Mouse (Mus musculus): ENCODE measurements around the gene Pik3r2. TPM values are rescaled to one million over a fixed set of nuclear protein-coding genes. Genes with fewer than 3 reads are reported as not detected.
A peak's percentile ranks its signal among the peaks of the same experiment; 100 is the strongest.

Pik3r2 gene
- total and polyA plus RNA-seq, 3 experiments: 23.7 to 37.8 TPM; not detected in 1

DNA sequence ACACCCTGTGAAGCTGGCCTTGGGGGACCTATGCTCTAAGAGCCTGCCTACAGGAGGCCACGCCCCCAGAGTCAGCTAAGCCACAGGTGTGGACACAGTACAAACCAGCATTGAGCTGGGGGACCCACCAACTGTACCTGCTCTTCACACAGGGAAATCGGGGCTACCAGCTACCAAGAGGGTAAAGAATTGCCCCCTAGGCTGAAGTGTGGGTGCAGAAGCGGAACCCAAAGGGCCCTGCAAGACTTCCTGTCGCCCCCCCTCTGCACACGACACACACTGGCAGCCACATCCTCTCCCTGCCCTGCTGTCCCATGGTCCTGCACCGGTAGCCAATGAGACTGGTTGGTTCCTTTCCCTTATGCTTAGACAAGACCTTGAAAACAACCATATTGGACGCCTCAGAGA lies 14.8 kb upstream of the Pik3r2 start:
- peaks cover 17% of the 10 kb centered on the region for H3K79me2 ChIP-seq (ENCODE audit: control insufficient read depth, insufficient read depth, low read length, poor library complexity)
- peak overlapping the region; percentile 92 for H3K9ac ChIP-seq (ENCODE audit: control insufficient read depth, low read depth, low read length, poor library complexity, severe bottlenecking)
- H3K4me1 ChIP-seq (ENCODE audit: control insufficient read depth in 1 of 2, insufficient read depth in 2 of 2, low read length in 2 of 2): peaks cover 0 to 12% of the 10 kb centered on the region in 2 experiments; a peak in 3 of 4 replicates
- H3K4me3 ChIP-seq (ENCODE audit: control insufficient read depth in 1 of 2, insufficient read depth in 1 of 2, low read depth in 2 of 2, low read length in 2 of 2): peak overlapping the region; percentile 83 to 94
- peak; percentile 93 for DNase-seq (ENCODE audit: low read depth, low spot score)
- H3K9me3 ChIP-seq (replicated peaks; ENCODE audit: insufficient read depth, low read length): no peaks in the 10 kb centered on the region
- H3K36me3 ChIP-seq (ENCODE audit: control insufficient read depth in 1 of 2, insufficient read depth in 2 of 2, low read length in 2 of 2): no peaks in the 10 kb centered on the region; a peak in 1 of 4 replicates
- TF ChIP-seq USF1 (IDR thresholded peaks at IDR 0.05; ENCODE audit: low read depth, low read length) (0 out of 2 replicates have a peak, but pooled peaks have one; percentile 31), EP300 (IDR thresholded peaks at IDR 0.05; ENCODE audit: low read depth in 1 of 2, low read length in 2 of 2) (0 out of 4 replicates have a peak, but pooled peaks of 1 of the 2 experiments have one; percentile 4), ZMIZ1 (IDR thresholded peaks at IDR 0.05; ENCODE audit: low read depth, low read length) (no peak), MXI1 (IDR thresholded peaks at IDR 0.05; ENCODE audit: low read depth, low read length) (peak; percentile 70; the same call in 1 of the 2 replicates), MAX (IDR thresholded peaks at IDR 0.05; ENCODE audit: low read length) (peak; percentile 48), MYC (IDR thresholded peaks at IDR 0.05; ENCODE audit: low read depth, low read length) (peak; percentile 59; the same call in 1 of the 2 replicates), CTCF (IDR thresholded peaks at IDR 0.05 in 2 of 3, conservative IDR thresholded peaks at IDR 0.05 in 1 of 3; ENCODE audit: control insufficient read depth in 1 of 3, insufficient read depth in 1 of 3, low read depth in 2 of 3, low read length in 3 of 3, poor library complexity in 1 of 3, severe bottlenecking in 1 of 3) (no peak), CHD1 (IDR thresholded peaks at IDR 0.05; ENCODE audit: low read depth, low read length) (no peak), MEF2A (IDR thresholded peaks at IDR 0.05; ENCODE audit: extremely low read depth, insufficient replicate concordance, low read depth, low read length, poor library complexity, severe bottlenecking) (no peak), ELF1 (IDR thresholded peaks at IDR 0.05; ENCODE audit: low read depth, low read length) (peak; percentile 68), MAZ (IDR thresholded peaks at IDR 0.05; ENCODE audit: low read depth, low read length) (peak; percentile 66; the same call in 1 of the 2 replicates), POLR2A (IDR thresholded peaks at IDR 0.05; ENCODE audit: control insufficient read depth in 1 of 2, insufficient read depth in 1 of 2, low read depth in 1 of 2, low read length in 2 of 2, poor library complexity in 1 of 2) (0 out of 4 replicates have a peak, but pooled peaks of 1 of the 2 experiments have one; percentile 38), ETS1 (IDR thresholded peaks at IDR 0.05; ENCODE audit: low read depth, low read length) (peak; percentile 32; the same call in 1 of the 2 replicates), SMC3 (IDR thresholded peaks at IDR 0.05; ENCODE audit: low read depth, low read length) (no peak), NRF1 (IDR thresholded peaks at IDR 0.05; ENCODE audit: insufficient read depth, low read depth, low read length, poor library complexity, severe bottlenecking) (0 out of 2 replicates have a peak, but pooled peaks have one; percentile 16), HCFC1 (IDR thresholded peaks at IDR 0.05; ENCODE audit: low read depth, low read length) (peak; percentile 78), SIN3A (IDR thresholded peaks at IDR 0.05; ENCODE audit: low read length) (peak; percentile 81)
- no peaks in the 10 kb centered on the region for H3K27me3 ChIP-seq (ENCODE audit: control insufficient read depth in 1 of 2, insufficient read depth in 2 of 2, low read length in 2 of 2)
- peak overlapping the region; percentile 33 for H3K27ac ChIP-seq (ENCODE audit: control insufficient read depth, low read depth, low read length)

DNA sequence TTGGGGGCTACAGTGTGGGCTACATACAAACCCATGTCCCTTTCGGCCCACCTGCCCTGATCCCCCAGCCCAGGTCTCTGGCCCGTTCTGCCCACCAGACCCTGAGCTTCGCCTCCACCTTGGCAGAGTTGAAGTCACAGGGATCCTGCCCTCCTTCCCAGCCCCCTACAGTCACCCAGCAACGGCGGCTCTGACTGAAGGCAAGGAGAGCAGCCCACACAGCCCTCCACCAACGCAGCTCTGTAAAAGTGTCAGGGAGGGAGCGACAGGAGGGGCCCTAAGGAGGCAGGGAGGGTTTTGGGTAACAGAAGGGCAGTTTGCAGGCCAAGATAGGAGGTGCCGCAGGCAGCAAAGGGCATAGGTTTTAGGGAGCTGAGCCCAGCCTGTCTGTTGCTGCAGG lies 14.3 kb upstream of the Pik3r2 start:
- no peak for TF ChIP-seq MYB (IDR thresholded peaks at IDR 0.05; ENCODE audit: low read depth, low read length)
- TF ChIP-seq MXI1 (IDR thresholded peaks at IDR 0.05; ENCODE audit: low read depth, low read length): no peak
- TF ChIP-seq ZMIZ1 (IDR thresholded peaks at IDR 0.05; ENCODE audit: low read depth, low read length): no peak
- TF ChIP-seq MAZ (IDR thresholded peaks at IDR 0.05; ENCODE audit: low read depth, low read length): no peak
- TF ChIP-seq TCF12 (IDR thresholded peaks at IDR 0.05; ENCODE audit: low read depth, low read length): no peak
- no peak for TF ChIP-seq CHD1 (IDR thresholded peaks at IDR 0.05; ENCODE audit: low read depth, low read length)
- TF ChIP-seq TAL1 (IDR thresholded peaks at IDR 0.05; ENCODE audit: low read length): no peak
- no peak for TF ChIP-seq SIN3A (IDR thresholded peaks at IDR 0.05; ENCODE audit: low read length)
- TF ChIP-seq EP300 (IDR thresholded peaks at IDR 0.05; ENCODE audit: low read depth in 1 of 2, low read length in 2 of 2): no peak
- no peak for TF ChIP-seq MEF2A (IDR thresholded peaks at IDR 0.05; ENCODE audit: extremely low read depth, insufficient replicate concordance, low read depth, low read length, poor library complexity, severe bottlenecking)
- TF ChIP-seq SMC3 (IDR thresholded peaks at IDR 0.05; ENCODE audit: low read depth, low read length): no peak
- no peak for TF ChIP-seq GABPA (IDR thresholded peaks at IDR 0.05; ENCODE audit: low read depth, low read length)
- TF ChIP-seq RAD21 (IDR thresholded peaks at IDR 0.05; ENCODE audit: low read depth, low read length): no peak
- TF ChIP-seq KAT2A (conservative IDR thresholded peaks at IDR 0.05; ENCODE audit: low read depth, low read length): no peak
- no peak for TF ChIP-seq ELF1 (IDR thresholded peaks at IDR 0.05; ENCODE audit: low read depth, low read length)
- TF ChIP-seq ZNF384 (IDR thresholded peaks at IDR 0.05; ENCODE audit: low read depth, low read length): no peak
- no peak for TF ChIP-seq MYC (IDR thresholded peaks at IDR 0.05; ENCODE audit: low read depth, low read length)
- TF ChIP-seq GATA1 (IDR thresholded peaks at IDR 0.05; ENCODE audit: low read depth, low read length): no peak
- TF ChIP-seq POLR2A (IDR thresholded peaks at IDR 0.05; ENCODE audit: control insufficient read depth in 1 of 2, insufficient read depth in 1 of 2, low read depth in 1 of 2, low read length in 2 of 2, poor library complexity in 1 of 2): no peak
- TF ChIP-seq CHD2 (IDR thresholded peaks at IDR 0.05; ENCODE audit: low read length): no peak
- 0 out of 2 replicates have a peak overlapping the region, but pooled peaks have one; percentile 11 for H3K27ac ChIP-seq (ENCODE audit: control insufficient read depth, low read depth, low read length)
- peaks cover 0 to 2% of the 10 kb centered on the region in 2 experiments; a peak in 2 of 4 replicates for H3K36me3 ChIP-seq (ENCODE audit: control insufficient read depth in 1 of 2, insufficient read depth in 2 of 2, low read length in 2 of 2)
- H3K4me3 ChIP-seq (ENCODE audit: control insufficient read depth in 1 of 2, insufficient read depth in 1 of 2, low read depth in 2 of 2, low read length in 2 of 2): peak overlapping the region; percentile 83 to 94
- no peaks in the 10 kb centered on the region for H3K27me3 ChIP-seq (ENCODE audit: control insufficient read depth in 1 of 2, insufficient read depth in 2 of 2, low read length in 2 of 2)
- peak overlapping the region; percentile 92 for H3K9ac ChIP-seq (ENCODE audit: control insufficient read depth, low read depth, low read length, poor library complexity, severe bottlenecking)
- H3K4me1 ChIP-seq (ENCODE audit: control insufficient read depth in 1 of 2, insufficient read depth in 2 of 2, low read length in 2 of 2): peaks cover 0 to 12% of the 10 kb centered on the region in 2 experiments; a peak in 3 of 4 replicates
- DNase-seq (ENCODE audit: low read depth, low spot score): no peak
- peaks cover 17% of the 10 kb centered on the region for H3K79me2 ChIP-seq (ENCODE audit: control insufficient read depth, insufficient read depth, low read length, poor library complexity)
- H3K9me3 ChIP-seq (replicated peaks; ENCODE audit: insufficient read depth, low read length): no peaks in the 10 kb centered on the region
